Mouse (Mus musculus): ENCODE measurements at regions not wholly inside any gene's neighbourhood (a gene's known extent, or its start where the extent isn't known, plus 50 kb on each side); places are given as distances from the start of the nearest gene placed in this dataset.

DNA sequence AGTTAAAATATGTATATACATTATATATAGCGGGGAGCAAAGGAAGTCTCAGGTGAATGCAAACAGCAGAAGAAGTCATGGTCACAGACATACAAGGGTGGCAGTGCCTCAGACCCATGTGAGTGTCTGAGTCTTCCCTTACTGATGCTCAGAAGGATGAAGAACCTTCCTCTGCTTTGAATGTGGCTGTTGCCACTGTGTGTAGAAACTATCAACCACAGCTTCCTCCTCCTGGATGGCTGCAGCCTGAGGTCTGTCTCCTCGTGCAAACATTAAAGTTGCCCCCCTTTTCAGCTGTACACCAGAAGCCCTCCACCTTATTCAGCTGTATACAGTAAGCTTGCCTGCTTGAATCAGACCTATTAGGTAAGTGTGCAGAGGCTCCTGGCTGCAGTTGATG is 79.4 kb upstream of the Tspan5 start:
- no peak for DNase-seq (ENCODE audit: low spot score)

DNA sequence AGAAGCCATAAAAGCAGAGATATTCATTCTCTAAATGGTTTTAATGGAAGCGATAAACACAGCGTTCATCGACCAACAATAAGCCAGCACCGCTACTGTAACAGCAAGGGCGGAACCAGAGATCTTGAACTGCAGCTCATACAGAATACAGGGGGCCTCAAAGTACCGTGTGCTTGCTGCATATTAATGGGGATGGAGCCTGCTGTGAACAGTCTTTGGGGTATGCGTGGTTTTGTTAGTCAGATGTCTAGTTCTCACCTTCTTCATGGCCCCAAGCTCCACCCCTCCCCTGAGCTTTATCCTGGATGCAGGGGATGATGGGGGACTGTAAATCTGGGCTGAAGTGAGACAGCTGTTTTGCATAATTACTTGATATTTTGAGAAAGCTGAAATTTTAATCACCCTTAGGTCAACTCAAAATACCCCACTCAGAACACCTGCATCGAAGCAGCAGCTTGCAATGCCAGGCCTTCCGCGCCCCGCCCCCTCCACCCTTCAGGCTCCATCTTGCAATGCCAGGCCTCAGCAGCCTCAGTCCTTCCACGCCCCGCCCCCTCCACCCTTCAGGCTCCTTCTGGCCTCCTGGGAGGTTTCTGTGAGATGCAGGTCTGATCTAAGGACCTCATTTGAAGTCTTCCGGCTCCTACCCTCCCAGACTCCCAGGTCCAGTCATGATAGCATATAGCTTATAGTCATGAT is 73.5 kb upstream of the Tspan5 start:
- no peak for DNase-seq (ENCODE audit: low spot score)

DNA sequence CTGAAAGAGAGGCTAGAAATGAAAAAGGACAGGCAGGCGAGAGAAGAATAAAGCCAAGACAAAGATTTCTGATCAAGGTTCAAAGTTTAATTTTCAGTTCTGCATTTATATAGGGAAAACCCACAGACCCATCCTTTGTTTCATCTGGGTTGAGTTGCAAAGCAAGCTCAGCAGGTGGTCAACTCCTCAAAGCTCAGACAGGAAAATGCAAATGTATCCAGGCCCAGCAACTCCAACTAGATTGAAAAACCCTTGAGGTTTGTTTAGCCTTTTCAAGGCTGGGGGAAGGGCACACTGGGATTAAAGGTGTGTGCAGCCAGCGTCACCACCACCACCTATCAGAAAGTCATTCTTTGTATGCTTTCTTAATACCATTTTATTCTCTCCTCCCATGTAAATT is 66.1 kb upstream of the Tspan5 start:
- DNase-seq (ENCODE audit: low spot score), result no peak

DNA sequence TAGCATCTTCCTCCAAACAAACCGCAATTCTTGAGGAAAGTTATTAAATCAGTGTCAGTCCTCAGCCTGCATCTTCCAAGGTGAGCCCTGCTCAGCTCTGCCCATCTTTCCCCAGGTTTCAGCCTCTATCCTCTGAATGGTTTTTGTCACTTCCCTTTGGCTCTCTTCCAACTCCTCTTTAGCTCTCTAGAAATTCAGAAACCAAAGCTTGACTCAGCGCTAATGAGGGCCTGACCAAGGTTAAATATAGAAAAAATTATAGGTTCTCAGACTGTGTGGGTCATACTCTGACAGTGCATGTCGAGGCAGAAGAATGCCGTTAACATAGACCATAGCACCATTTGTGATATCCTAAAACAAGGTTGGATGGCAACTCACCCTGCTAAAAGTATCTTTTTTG is 63.6 kb upstream of the Tspan5 start:
- DNase-seq (ENCODE audit: low spot score), result no peak

DNA sequence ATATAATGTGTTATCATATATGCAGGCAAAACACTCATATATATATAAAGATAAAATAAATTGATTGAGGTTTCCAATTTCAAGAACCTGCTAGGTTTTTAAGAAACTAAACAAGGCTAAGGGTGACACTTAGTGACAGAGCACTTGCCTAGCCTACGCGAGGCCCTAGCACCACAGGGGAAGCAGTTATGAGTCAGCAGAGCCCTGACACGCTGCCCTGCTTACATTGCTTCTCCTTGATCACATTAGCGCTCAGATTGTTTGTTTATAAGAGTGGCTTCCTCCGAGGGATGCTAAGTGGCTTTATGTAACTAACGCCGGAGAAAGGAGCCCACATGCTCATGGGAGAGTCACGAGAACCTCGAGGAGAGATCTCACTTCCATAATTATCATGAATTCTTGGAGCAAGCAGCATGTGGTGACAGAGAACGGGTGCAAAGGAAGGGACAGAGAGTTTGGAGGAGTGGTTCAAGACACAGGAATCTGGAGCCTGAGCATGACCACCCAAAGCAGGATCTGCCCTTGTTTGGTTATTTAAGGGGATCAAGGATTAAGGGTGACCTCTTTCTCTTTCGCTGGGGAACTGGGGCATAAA is 55.3 kb upstream of the Tspan5 start:
- DNase-seq (ENCODE audit: low spot score), result no peak

DNA sequence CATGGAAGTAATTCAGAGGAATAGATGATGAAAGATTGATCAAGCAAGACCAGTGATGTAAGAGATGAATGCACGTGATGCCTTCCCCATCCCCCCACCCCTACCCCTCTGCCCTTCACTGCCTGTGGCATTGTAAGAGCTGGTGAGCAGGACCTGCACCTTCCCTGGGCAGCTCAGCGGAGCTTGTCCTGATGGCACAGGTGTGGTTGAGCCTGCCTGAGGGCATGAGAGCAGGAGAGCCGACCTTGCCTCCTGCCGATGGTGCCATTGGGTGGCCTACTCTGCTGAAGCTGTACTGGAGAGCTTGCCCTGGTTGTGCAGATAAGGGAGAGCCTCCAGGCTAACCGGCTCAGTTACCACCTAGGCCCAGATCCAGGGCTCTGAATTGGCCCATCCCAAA is 53.4 kb upstream of the Tspan5 start:
- no peak for DNase-seq (ENCODE audit: low spot score)

All from ovary, postnatal 14 days (tissue).